In genomic region chr8:83304946-83305345, GRCm38 (mm10) we compare ENCODE assay signal across 42 mouse cellular contexts. TPM values are rescaled to one million over a fixed set of nuclear protein-coding genes. Genes with fewer than 3 reads are reported as not detected.
"Had no signal": no experiment of that assay in that cellular context is flagged by ENCODE, and none has a peak within 500 bp of the region (broad histone marks: within the 10 kb centered on the region; RNA-seq: fewer than 3 reads in every experiment).

No protein-coding gene starts in this region.

- H3K9ac ChIP-seq: heart, embryonic 13.5 days; heart, embryonic 15.5 days; hindbrain, embryonic 12.5 days; hindbrain, embryonic 14.5 days; intestine, embryonic 15.5 days; limb, embryonic 12.5 days; liver, embryonic 13.5 days had no signal

- ATAC-seq: hindbrain, embryonic 16.5 days; inflammation-experienced regulatory T-cells, adult 6 months; intestine, embryonic 15.5 days; intestine, postnatal 0 days had no signal

- H3K4me3 ChIP-seq: gastrocnemius, adult 2 months; heart, adult 2 months; heart, embryonic 13.5 days; heart, embryonic 15.5 days; hindbrain, embryonic 10.5 days; hindbrain, embryonic 12.5 days; intestine, embryonic 15.5 days; limb, embryonic 10.5 days; limb, embryonic 12.5 days; liver, embryonic 13.5 days had no signal

- H3K36me3 ChIP-seq: heart, embryonic 13.5 days; heart, embryonic 15.5 days; hindbrain, embryonic 10.5 days; hindbrain, embryonic 12.5 days; intestine, embryonic 15.5 days; limb, embryonic 10.5 days; limb, embryonic 12.5 days; liver, embryonic 13.5 days had no signal

- H3K4me1 ChIP-seq: heart, embryonic 13.5 days; heart, embryonic 15.5 days; hindbrain, embryonic 10.5 days; hindbrain, embryonic 12.5 days; intestine, embryonic 15.5 days; limb, embryonic 10.5 days; limb, embryonic 12.5 days; liver, embryonic 13.5 days had no signal

- H3K27ac ChIP-seq: gastrocnemius, adult 2 months; heart, adult 2 months; heart, embryonic 13.5 days; heart, embryonic 15.5 days; hindbrain, embryonic 10.5 days; hindbrain, embryonic 12.5 days; hindbrain, embryonic 14.5 days; intestine, embryonic 15.5 days; limb, embryonic 10.5 days; limb, embryonic 12.5 days; liver, embryonic 13.5 days had no signal

- DNase-seq: gastrocnemius, adult 2 months; gastrocnemius, postnatal 10 days; gastrocnemius, postnatal 25 days; heart, adult 2 months; heart, postnatal 14 days; heart, postnatal 4 days; kidney, adult 18-20 months; kidney, adult 8-10 months; kidney, postnatal 14 days; kidney, postnatal 36 days; layer of hippocampus, adult 9-11 months; layer of hippocampus, postnatal 36 days; liver; liver, embryonic 13.5 days had no signal

- H3K4me2 ChIP-seq: heart, embryonic 11.5 days; heart, embryonic 13.5 days; heart, embryonic 15.5 days; hindbrain, embryonic 12.5 days; hindbrain, embryonic 14.5 days; intestine, embryonic 15.5 days; limb, embryonic 12.5 days; liver, embryonic 11.5 days; liver, embryonic 13.5 days had no signal

- H3K27me3 ChIP-seq: heart, embryonic 13.5 days; heart, embryonic 15.5 days; hindbrain, embryonic 12.5 days; intestine, embryonic 15.5 days; limb, embryonic 12.5 days; liver, embryonic 13.5 days had no signal

- H3K9me3 ChIP-seq: heart, embryonic 13.5 days; heart, embryonic 15.5 days; hindbrain, embryonic 10.5 days; hindbrain, embryonic 12.5 days; intestine, embryonic 15.5 days; limb, embryonic 10.5 days; liver, embryonic 13.5 days had no signal

RNA-seq across cellular contexts. Expression of gene Ucp1, which starts 14.8 kb away (rescaled TPM):
- total RNA-seq: gastrocnemius, adult 2 months; gastrocnemius, postnatal 10 days; gastrocnemius, postnatal 25 days; granulocyte monocyte progenitor cell, adult 5-6 weeks; layer of hippocampus, adult 18-20 months; layer of hippocampus, postnatal 36 days; left cerebral cortex, adult 8-10 months; left cerebral cortex, postnatal 10 days; left cerebral cortex, postnatal 36 days had no signal
- polyA plus RNA-seq: heart, embryonic 11.5 days; heart, embryonic 13.5 days; heart, embryonic 15.5 days; heart, postnatal 0 days; hindbrain, embryonic 10.5 days; inflammation-experienced regulatory T-cells, adult 6 months; intestine, embryonic 15.5 days; intestine, postnatal 0 days; kidney, embryonic 14.5 days; kidney, embryonic 16.5 days; limb, embryonic 10.5 days; limb, embryonic 12.5 days; liver, embryonic 11.5 days; liver, embryonic 13.5 days had no signal

RNA-seq across cellular contexts. Expression of gene Mgat4d, which starts 43.3 kb away (rescaled TPM):
- total RNA-seq: gastrocnemius, adult 2 months; gastrocnemius, postnatal 10 days; gastrocnemius, postnatal 25 days; gastrocnemius, postnatal 4 days; granulocyte monocyte progenitor cell, adult 5-6 weeks; heart, adult 2 months; heart, postnatal 14 days; heart, postnatal 4 days; layer of hippocampus, adult 18-20 months; layer of hippocampus, adult 8-10 months; layer of hippocampus, postnatal 14 days; layer of hippocampus, postnatal 36 days; left cerebral cortex, adult 18-20 months; left cerebral cortex, adult 8-10 months; left cerebral cortex, postnatal 10 days; left cerebral cortex, postnatal 36 days had no signal
- polyA plus RNA-seq: frontal cortex, adult 2 months; heart, adult 2 months; heart, embryonic 11.5 days; heart, embryonic 13.5 days; heart, embryonic 15.5 days; heart, postnatal 0 days; hindbrain, embryonic 10.5 days; hindbrain, embryonic 12.5 days; hindbrain, embryonic 14.5 days; hindbrain, embryonic 16.5 days; inflammation-experienced regulatory T-cells, adult 6 months; intestine, embryonic 15.5 days; intestine, postnatal 0 days; kidney, embryonic 14.5 days; kidney, embryonic 16.5 days; large intestine, adult 2 months; limb, embryonic 10.5 days; limb, embryonic 12.5 days; limb, embryonic 14.5 days; liver, embryonic 11.5 days; liver, embryonic 13.5 days had no signal
